Mouse (Mus musculus): ENCODE data around the gene Zscan21. TPM values are rescaled to one million over a fixed set of nuclear protein-coding genes. Genes with fewer than 3 reads are reported as not detected.
"Not testable (repeated sequence)": the region's sequence is repeated elsewhere in the genome, so short reads cannot be mapped to it uniquely, and the experiment has no call there.

Gene Zscan21
- polyA plus RNA-seq, 1 experiment from 2014 or later: 40.0 TPM

- H3K4me2 ChIP-seq (ENCODE audit: low read length): no peak overlapping the region
- H3K36me3 ChIP-seq (ENCODE audit: control insufficient read depth, insufficient read depth, low read length): peaks cover 49% of the 10 kb centered on the region
- WGBS: 85% methylated on average over 3 of the region's 3 CpGs
- H3K9ac ChIP-seq (ENCODE audit: low read length): no peak overlapping the region
- H3K4me3 ChIP-seq (ENCODE audit: control insufficient read depth in 1 of 2, insufficient read depth in 1 of 2, low read depth in 1 of 2, low read length in 2 of 2): no peak overlapping the region
- no peaks in the 10 kb centered on the region for H3K9me3 ChIP-seq (ENCODE audit: control insufficient read depth, low read length)
- no peak for ATAC-seq (ENCODE audit: insufficient number of reproducible peaks, insufficient read depth, low FRiP score, low read depth)
- no peaks in the 10 kb centered on the region for H3K27me3 ChIP-seq (ENCODE audit: control insufficient read depth, insufficient read depth, low read length)
- H3K27ac ChIP-seq (replicated peaks in 1 of 2; ENCODE audit: control insufficient read depth in 1 of 2, insufficient read depth in 1 of 2, low read depth in 2 of 2, low read length in 2 of 2): no peak overlapping the region
- H3K4me1 ChIP-seq (ENCODE audit: control insufficient read depth in 2 of 2, insufficient read depth in 2 of 2, low read length in 2 of 2): peaks cover 0 to 13% of the 10 kb centered on the region in 2 experiments; a peak in 2 of 4 replicates
Measured at GRCm38 (mm10) chr5:138090271-138090670, 26.4 kb upstream of the Zscan21 start.

- no peak for ATAC-seq (ENCODE audit: insufficient number of reproducible peaks, insufficient read depth, low FRiP score, low read depth)
Measured at GRCm38 (mm10) chr5:138090737-138091136, 26.0 kb upstream of the Zscan21 start.

GRCm38 (mm10) chr5:138092771-138093170 lies 23.9 kb upstream of the Zscan21 start:
- H3K4me1 ChIP-seq (ENCODE audit: control insufficient read depth in 2 of 2, insufficient read depth in 2 of 2, low read length in 2 of 2): peaks cover 0 to 3% of the 10 kb centered on the region in 2 experiments; a peak in 1 of 4 replicates
- no peak overlapping the region for H3K4me2 ChIP-seq (ENCODE audit: low read length)
- no peak overlapping the region for H3K4me3 ChIP-seq (ENCODE audit: control insufficient read depth in 1 of 2, insufficient read depth in 1 of 2, low read depth in 1 of 2, low read length in 2 of 2)
- no peaks in the 10 kb centered on the region for H3K9me3 ChIP-seq (ENCODE audit: control insufficient read depth, low read length)
- peaks cover 65% of the 10 kb centered on the region for H3K36me3 ChIP-seq (ENCODE audit: control insufficient read depth, insufficient read depth, low read length)
- ATAC-seq (ENCODE audit: insufficient number of reproducible peaks, insufficient read depth, low FRiP score, low read depth): no peak
- H3K27ac ChIP-seq (replicated peaks in 1 of 2; ENCODE audit: control insufficient read depth in 1 of 2, insufficient read depth in 1 of 2, low read depth in 2 of 2, low read length in 2 of 2): peak overlapping the region in 1 of 2 experiments; percentile 3; a peak in 1 of 4 replicates
- no peak overlapping the region for H3K9ac ChIP-seq (ENCODE audit: low read length)
- 97% methylated on average over 4 of the region's 4 CpGs for WGBS
- no peaks in the 10 kb centered on the region for H3K27me3 ChIP-seq (ENCODE audit: control insufficient read depth, insufficient read depth, low read length)

More at GRCm38 (mm10) chr5:138090737-138091136, 26.0 kb upstream of the Zscan21 start:
- Histone ChIP-seq H3K9ac (ENCODE audit: low read length) (no peak overlapping the region), H3K27me3 (ENCODE audit: control insufficient read depth, insufficient read depth, low read length) (no peaks in the 10 kb centered on the region), H3K4me2 (ENCODE audit: low read length) (no peak overlapping the region), H3K4me3 (ENCODE audit: control insufficient read depth in 1 of 2, insufficient read depth in 1 of 2, low read depth in 1 of 2, low read length in 2 of 2) (no peak overlapping the region), H3K9me3 (ENCODE audit: control insufficient read depth, low read length) (no peaks in the 10 kb centered on the region), H3K4me1 (ENCODE audit: control insufficient read depth in 2 of 2, insufficient read depth in 2 of 2, low read length in 2 of 2) (peaks cover 0 to 13% of the 10 kb centered on the region in 2 experiments; a peak in 2 of 4 replicates), H3K36me3 (ENCODE audit: control insufficient read depth, insufficient read depth, low read length) (peaks cover 54% of the 10 kb centered on the region), H3K27ac (replicated peaks in 1 of 2; ENCODE audit: control insufficient read depth in 1 of 2, insufficient read depth in 1 of 2, low read depth in 2 of 2, low read length in 2 of 2) (no peak overlapping the region)
- WGBS: 92% methylated on average over 5 of the region's 5 CpGs

GRCm38 (mm10) chr5:138094474-138094873 lies 22.2 kb upstream of the Zscan21 start:
- Histone ChIP-seq H3K4me2 (ENCODE audit: low read length) (no peak overlapping the region), H3K9me3 (ENCODE audit: control insufficient read depth, low read length) (no peaks in the 10 kb centered on the region), H3K4me1 (ENCODE audit: control insufficient read depth in 2 of 2, insufficient read depth in 2 of 2, low read length in 2 of 2) (peaks cover 0 to 3% of the 10 kb centered on the region in 2 experiments; a peak in 1 of 4 replicates), H3K4me3 (ENCODE audit: control insufficient read depth in 1 of 2, insufficient read depth in 1 of 2, low read depth in 1 of 2, low read length in 2 of 2) (no peak overlapping the region), H3K36me3 (ENCODE audit: control insufficient read depth, insufficient read depth, low read length) (peaks cover 68% of the 10 kb centered on the region), H3K27me3 (ENCODE audit: control insufficient read depth, insufficient read depth, low read length) (no peaks in the 10 kb centered on the region), H3K9ac (ENCODE audit: low read length) (no peak overlapping the region), H3K27ac (replicated peaks in 1 of 2; ENCODE audit: control insufficient read depth in 1 of 2, insufficient read depth in 1 of 2, low read depth in 2 of 2, low read length in 2 of 2) (no peak overlapping the region)
- 89% methylated on average over 6 of the region's 6 CpGs for WGBS
- ATAC-seq (ENCODE audit: insufficient number of reproducible peaks, insufficient read depth, low FRiP score, low read depth): no peak

- no peaks in the 10 kb centered on the region for H3K4me1 ChIP-seq (ENCODE audit: control insufficient read depth in 2 of 2, insufficient read depth in 2 of 2, low read length in 2 of 2)
- H3K4me2 ChIP-seq (ENCODE audit: low read length): no peak overlapping the region
- H3K27me3 ChIP-seq (ENCODE audit: control insufficient read depth, insufficient read depth, low read length): no peaks in the 10 kb centered on the region
- ATAC-seq (ENCODE audit: insufficient number of reproducible peaks, insufficient read depth, low FRiP score, low read depth): no peak
- H3K4me3 ChIP-seq (ENCODE audit: control insufficient read depth in 1 of 2, insufficient read depth in 1 of 2, low read depth in 1 of 2, low read length in 2 of 2): no peak overlapping the region
- no peak overlapping the region for H3K9ac ChIP-seq (ENCODE audit: low read length)
- peaks cover 50% of the 10 kb centered on the region for H3K36me3 ChIP-seq (ENCODE audit: control insufficient read depth, insufficient read depth, low read length)
- no peak overlapping the region for H3K27ac ChIP-seq (replicated peaks in 1 of 2; ENCODE audit: control insufficient read depth in 1 of 2, insufficient read depth in 1 of 2, low read depth in 2 of 2, low read length in 2 of 2)
- WGBS: 94% methylated on average over 2 of the region's 2 CpGs
- H3K9me3 ChIP-seq (ENCODE audit: control insufficient read depth, low read length): no peaks in the 10 kb centered on the region
Measured at GRCm38 (mm10) chr5:138104976-138105375, 11.7 kb upstream of the Zscan21 start.

GRCm38 (mm10) chr5:138107130-138107529 lies 9.6 kb upstream of the Zscan21 start:
- no peaks in the 10 kb centered on the region for H3K4me1 ChIP-seq (ENCODE audit: control insufficient read depth in 2 of 2, insufficient read depth in 2 of 2, low read length in 2 of 2)
- H3K9me3 ChIP-seq (ENCODE audit: control insufficient read depth, low read length): no peaks in the 10 kb centered on the region
- H3K4me3 ChIP-seq (ENCODE audit: control insufficient read depth in 1 of 2, insufficient read depth in 1 of 2, low read depth in 1 of 2, low read length in 2 of 2): no peak overlapping the region
- H3K27ac ChIP-seq (replicated peaks in 1 of 2; ENCODE audit: control insufficient read depth in 1 of 2, insufficient read depth in 1 of 2, low read depth in 2 of 2, low read length in 2 of 2): no peak overlapping the region
- ATAC-seq (ENCODE audit: insufficient number of reproducible peaks, insufficient read depth, low FRiP score, low read depth): no peak
- no peak overlapping the region for H3K4me2 ChIP-seq (ENCODE audit: low read length)
- no peaks in the 10 kb centered on the region for H3K27me3 ChIP-seq (ENCODE audit: control insufficient read depth, insufficient read depth, low read length)
- WGBS: 62% methylated on average over 3 of the region's 3 CpGs
- no peak overlapping the region for H3K9ac ChIP-seq (ENCODE audit: low read length)
- H3K36me3 ChIP-seq (ENCODE audit: control insufficient read depth, insufficient read depth, low read length): peaks cover 29% of the 10 kb centered on the region

GRCm38 (mm10) chr5:138109847-138110396 lies 6.8 kb upstream of the Zscan21 start:
- not testable (repeated sequence) for H3K9ac ChIP-seq (ENCODE audit: low read length); H3K27ac ChIP-seq (replicated peaks in 1 of 2; ENCODE audit: control insufficient read depth in 1 of 2, insufficient read depth in 1 of 2, low read depth in 2 of 2, low read length in 2 of 2); H3K4me2 ChIP-seq (ENCODE audit: low read length); H3K4me1 ChIP-seq (ENCODE audit: control insufficient read depth in 2 of 2, insufficient read depth in 2 of 2, low read length in 2 of 2); H3K4me3 ChIP-seq (ENCODE audit: control insufficient read depth in 1 of 2, insufficient read depth in 1 of 2, low read depth in 1 of 2, low read length in 2 of 2); ATAC-seq (ENCODE audit: insufficient number of reproducible peaks, insufficient read depth, low FRiP score, low read depth); H3K36me3 ChIP-seq (ENCODE audit: control insufficient read depth, insufficient read depth, low read length); H3K9me3 ChIP-seq (ENCODE audit: control insufficient read depth, low read length); H3K27me3 ChIP-seq (ENCODE audit: control insufficient read depth, insufficient read depth, low read length)
- 58% methylated on average over 4 of the region's 4 CpGs for WGBS

All from heart, embryonic 14.5 days (tissue).